Mouse (Mus musculus) limb, embryonic 13.5 days (tissue): ENCODE measurements around the gene Tgfbr3. TPM values are rescaled to one million over a fixed set of nuclear protein-coding genes. Genes with fewer than 3 reads are reported as not detected.

Experiments used
- ATAC-seq: fragments of 200-750 bp; cut with Nextera tagmentation; 2 replicates; pipeline ENCODE4 v1.8.0; 2017; ENCODE audit warnings: low read depth, moderate number of reproducible peaks, moderate TSS enrichment; ENCODE audit not compliant: low FRiP score
- H3K27ac ChIP-seq: fragments of 300-500 bp; sonication (generic); 2 replicates; pipeline ENCODE4 v1.5.1; 2015; ENCODE audit warnings: inconsistent platforms, mild to moderate bottlenecking, moderate library complexity
- H3K27me3 ChIP-seq: fragments of 300-500 bp; sonication (generic); 2 replicates; pipeline ENCODE4 v1.6.1; 2015; ENCODE audit warnings: mild to moderate bottlenecking, inconsistent platforms
- H3K36me3 ChIP-seq: fragments of 300-500 bp; sonication (generic); 2 replicates; pipeline ENCODE4 v1.6.1; 2015; ENCODE audit warnings: inconsistent platforms, mild to moderate bottlenecking, moderate library complexity
- H3K4me1 ChIP-seq: fragments of 300-500 bp; sonication (generic); 2 replicates; pipeline ENCODE4 v1.6.1; 2015; ENCODE audit warnings: inconsistent platforms
- H3K4me2 ChIP-seq: fragments of 300-500 bp; sonication (generic); replicated peaks from 2 replicates; pipeline ENCODE4 v1.6.1; 2015; ENCODE audit warnings: inconsistent platforms, mild to moderate bottlenecking, moderate library complexity
- H3K4me3 ChIP-seq: fragments of 300-500 bp; sonication (generic); 2 replicates; pipeline ENCODE4 v1.5.1; 2015; ENCODE audit warnings: moderate library complexity, mild to moderate bottlenecking, inconsistent platforms
- H3K9ac ChIP-seq: fragments of 300-500 bp; sonication (generic); 2 replicates; pipeline ENCODE4 v1.6.1; 2015; ENCODE audit warnings: mild to moderate bottlenecking, inconsistent platforms
- H3K9me3 ChIP-seq: fragments of 300-500 bp; sonication (generic); 2 replicates; pipeline ENCODE4 v1.6.1; 2016; ENCODE audit warnings: inconsistent platforms
- WGBS: fragments of 180-500 bp; shearing (Covaris S2); methylation state at CpG from one replicate; pipeline ENCODE4 v1.1.7; 2015; 5-methylcytosine and 5-hydroxymethylcytosine counted together
- polyA plus RNA-seq: library from polyadenylated mRNA; unstranded; fragments of >200 nt; fragmentation: Nextera tagmentation; extraction: Ambion mirVana; gene quantifications from 2 replicates; pipeline ENCODE4 v1.2.1, GENCODE M21; 2015

Tgfbr3 gene
- polyA plus RNA-seq, 1 experiment from 2014 or later = 25.4 TPM

DNA sequence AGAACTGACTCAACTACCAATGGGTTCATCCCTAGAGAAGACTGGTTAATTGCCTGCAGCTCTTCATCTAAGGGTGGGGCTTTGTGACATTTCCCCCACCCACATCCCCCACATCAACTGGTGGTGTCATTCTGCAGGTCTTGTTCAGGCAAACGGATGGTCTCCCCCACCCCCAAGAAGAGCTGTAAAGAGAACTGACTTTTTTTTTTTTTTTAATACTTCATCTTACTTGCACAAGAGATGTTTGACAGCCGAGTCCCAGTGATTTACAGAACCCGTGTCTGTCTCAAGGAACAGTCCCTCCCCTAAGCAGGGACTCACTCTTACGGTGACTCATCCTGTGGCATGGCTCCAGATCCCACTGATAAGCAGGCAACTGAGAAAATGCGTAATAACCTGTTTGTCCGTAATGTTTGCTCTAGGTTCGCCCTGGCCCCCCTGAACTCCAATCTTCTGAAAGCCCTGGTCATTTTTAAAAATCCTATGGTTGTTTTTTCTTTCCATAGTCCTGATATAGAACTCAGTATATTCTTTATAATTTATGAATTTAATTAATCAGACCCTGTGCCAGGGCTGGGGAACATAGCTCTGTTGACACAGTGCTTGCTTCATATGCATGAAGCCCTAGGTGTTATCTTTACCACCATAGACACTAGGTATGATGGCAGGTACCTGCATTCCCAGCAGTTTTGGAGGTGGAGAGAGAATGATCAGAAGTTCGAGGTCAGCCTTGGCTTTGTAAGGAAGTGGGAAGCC lies 5.8 kb upstream of the Tgfbr3 start:
- H3K27me3 ChIP-seq = peaks cover 17% of the 10 kb centered on the region
- H3K4me2 ChIP-seq = no peak overlapping the region
- H3K36me3 ChIP-seq = no peaks in the 10 kb centered on the region
- WGBS = 67% methylated on average over 8 of the region's 8 CpGs
- no peaks in the 10 kb centered on the region for H3K9me3 ChIP-seq
- no peak overlapping the region for H3K4me3 ChIP-seq
- H3K9ac ChIP-seq = no peak overlapping the region
- no peak for ATAC-seq
- H3K27ac ChIP-seq = no peak overlapping the region
- H3K4me1 ChIP-seq = peaks cover 28% of the 10 kb centered on the region

DNA sequence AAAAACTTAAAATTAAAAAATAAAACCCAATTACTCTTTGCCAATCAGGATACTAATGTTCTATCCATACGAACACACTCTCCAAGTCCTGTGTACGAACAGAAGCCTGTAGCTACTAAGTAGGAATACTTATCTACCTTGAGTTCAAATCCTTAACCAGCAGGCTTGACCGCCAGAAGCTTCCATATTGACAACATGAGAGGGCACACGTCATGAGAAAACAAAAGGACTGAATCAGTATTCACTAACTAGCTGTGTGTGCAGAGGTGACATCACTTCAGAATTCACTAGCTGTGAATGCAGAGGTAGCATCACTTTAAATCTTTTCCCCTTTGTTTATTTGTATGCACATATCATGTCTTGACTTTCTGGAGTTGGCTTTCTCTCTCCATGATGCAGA lies 4.6 kb upstream of the Tgfbr3 start:
- Histone ChIP-seq H3K4me1 (peaks cover 35% of the 10 kb centered on the region), H3K9ac (no peak overlapping the region), H3K27ac (no peak overlapping the region), H3K4me2 (no peak overlapping the region), H3K9me3 (no peaks in the 10 kb centered on the region), H3K27me3 (peaks cover 17% of the 10 kb centered on the region), H3K36me3 (no peaks in the 10 kb centered on the region), H3K4me3 (no peak overlapping the region)
- WGBS = 94% methylated on average over 4 of the region's 4 CpGs
- no peak for ATAC-seq

DNA sequence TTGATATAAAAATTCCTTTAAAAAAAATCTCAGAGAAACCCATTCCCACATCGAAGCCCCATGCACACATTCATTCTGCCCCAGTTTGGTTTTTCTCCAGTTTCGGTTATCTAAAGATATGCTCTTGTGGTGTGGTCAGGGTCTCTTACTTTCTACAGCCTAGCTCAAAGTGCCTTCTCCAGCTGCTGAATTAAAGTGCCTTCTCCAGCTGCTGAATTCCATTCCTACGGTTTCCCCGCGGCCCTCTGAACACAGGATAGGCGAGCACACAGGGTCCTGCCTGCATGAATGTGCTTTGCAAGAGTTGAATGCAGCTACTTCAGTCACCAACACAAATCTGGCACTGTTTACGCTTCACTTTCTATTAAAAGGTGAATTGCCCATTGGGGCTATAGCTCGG lies 557 bp upstream of the Tgfbr3 start:
- Histone ChIP-seq H3K27me3 (peaks cover 26% of the 10 kb centered on the region), H3K27ac (peak overlapping the region; percentile 94; the same call in 1 of the 2 replicates), H3K9ac (no peak overlapping the region), H3K4me3 (peak overlapping the region; percentile 90), H3K4me2 (peak overlapping the region; percentile 91), H3K36me3 (no peaks in the 10 kb centered on the region), H3K4me1 (peaks cover 31% of the 10 kb centered on the region), H3K9me3 (no peaks in the 10 kb centered on the region)
- ATAC-seq = no peak
- 28% methylated on average over 8 of the region's 8 CpGs for WGBS

DNA sequence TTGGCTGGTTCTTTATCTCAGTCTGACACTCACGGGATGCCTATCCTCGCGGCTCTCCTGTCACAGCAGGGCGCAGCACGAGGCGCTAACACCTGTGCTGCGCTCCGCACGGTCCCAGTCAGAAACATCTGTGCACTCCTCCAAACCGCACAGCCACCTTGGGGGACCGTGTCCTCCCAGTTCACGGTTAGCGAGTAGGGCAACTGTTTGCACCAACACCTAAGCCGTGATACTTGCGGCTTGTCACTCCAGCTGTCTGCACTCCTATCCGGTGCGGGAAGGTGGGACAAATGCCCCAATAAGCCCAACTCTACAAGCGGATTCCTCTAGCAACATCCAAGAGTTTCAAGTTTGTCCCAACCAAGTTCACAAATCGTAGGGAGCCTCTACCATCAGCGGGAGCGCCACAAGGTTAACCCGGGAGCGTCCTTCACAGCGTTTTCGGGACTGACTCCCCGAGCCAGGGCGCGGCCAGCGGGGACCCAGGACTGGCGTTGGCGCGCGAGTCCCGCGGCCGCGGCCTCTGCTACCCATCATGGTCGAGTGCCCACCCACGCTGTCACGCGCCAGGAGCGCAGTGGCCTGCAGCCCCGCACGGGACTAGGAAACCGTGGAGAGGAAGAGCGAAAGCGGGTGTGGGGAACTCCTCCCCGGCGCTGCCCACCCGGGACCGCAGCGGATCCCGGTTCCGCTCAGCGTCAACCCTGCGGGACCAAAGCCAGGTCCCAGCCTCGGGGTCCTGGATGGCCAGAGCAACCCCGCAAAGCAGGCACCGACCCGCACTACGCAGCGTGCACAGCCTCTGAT lies 799 bp downstream of the Tgfbr3 start:
- under 1% methylated on average over 62 of the region's 62 CpGs for WGBS
- Histone ChIP-seq H3K9me3 (no peaks in the 10 kb centered on the region), H3K4me2 (peak overlapping the region; percentile 91), H3K4me3 (peak overlapping the region; percentile 90), H3K9ac (peak overlapping the region; percentile 93), H3K4me1 (peaks cover 38% of the 10 kb centered on the region), H3K36me3 (no peaks in the 10 kb centered on the region), H3K27ac (peak overlapping the region; percentile 94), H3K27me3 (peaks cover 26% of the 10 kb centered on the region)
- ATAC-seq = peak; percentile 26

DNA sequence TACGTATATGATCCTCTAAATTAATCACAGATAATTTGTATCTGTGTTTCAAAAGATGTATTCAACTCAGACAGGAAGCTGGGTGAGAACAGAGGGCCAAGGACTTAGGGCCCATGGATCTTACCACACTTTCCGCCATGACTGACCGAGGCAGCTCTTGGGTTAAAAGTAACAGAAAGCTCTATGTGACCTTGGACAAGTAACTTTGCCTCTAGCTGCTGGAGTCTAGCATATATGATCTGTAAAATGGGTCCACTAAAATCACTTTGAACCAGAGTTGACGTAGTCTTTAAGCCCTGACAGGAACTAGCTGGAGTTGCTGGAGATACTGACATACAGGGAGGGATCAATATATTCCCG lies 1.5 kb downstream of the Tgfbr3 start:
- Histone ChIP-seq H3K27ac (no peak overlapping the region), H3K9ac (peak overlapping the region; percentile 93)

GRCm38 (mm10) chr5:107287254-107287907 lies 2.0 kb downstream of the Tgfbr3 start:
- 29% methylated on average over 6 of the region's 6 CpGs for WGBS
- H3K27ac ChIP-seq = no peak overlapping the region
- H3K9ac ChIP-seq = no peak overlapping the region; the same call in 1 of the 2 replicates

More for the DNA sequence above, 1.5 kb downstream of the Tgfbr3 start:
- Histone ChIP-seq H3K27me3 (peaks cover 26% of the 10 kb centered on the region), H3K36me3 (no peaks in the 10 kb centered on the region), H3K9me3 (no peaks in the 10 kb centered on the region), H3K4me1 (peaks cover 45% of the 10 kb centered on the region), H3K4me3 (peak overlapping the region; percentile 90), H3K4me2 (peak overlapping the region; percentile 91)
- no peak for ATAC-seq
- 45% methylated on average over 5 of the region's 5 CpGs for WGBS

GRCm38 (mm10) chr5:107285563-107285962 lies 3.9 kb downstream of the Tgfbr3 start:
- peaks cover 12% of the 10 kb centered on the region for H3K27me3 ChIP-seq
- WGBS = 69% methylated on average over 6 of the region's 6 CpGs
- H3K4me1 ChIP-seq = peaks cover 60% of the 10 kb centered on the region
- peaks cover 1% of the 10 kb centered on the region; the same call in 1 of the 2 replicates for H3K9me3 ChIP-seq
- H3K9ac ChIP-seq = no peak overlapping the region
- no peak overlapping the region for H3K27ac ChIP-seq
- no peaks in the 10 kb centered on the region for H3K36me3 ChIP-seq
- ATAC-seq = no peak
- H3K4me3 ChIP-seq = no peak overlapping the region
- no peak overlapping the region for H3K4me2 ChIP-seq

More at GRCm38 (mm10) chr5:107287254-107287907, 2.0 kb downstream of the Tgfbr3 start:
- ATAC-seq = no peak
- Histone ChIP-seq H3K4me2 (peak overlapping the region; percentile 91), H3K4me3 (peak overlapping the region; percentile 90), H3K27me3 (peaks cover 26% of the 10 kb centered on the region), H3K9me3 (no peaks in the 10 kb centered on the region), H3K36me3 (no peaks in the 10 kb centered on the region), H3K4me1 (peaks cover 50% of the 10 kb centered on the region)

DNA sequence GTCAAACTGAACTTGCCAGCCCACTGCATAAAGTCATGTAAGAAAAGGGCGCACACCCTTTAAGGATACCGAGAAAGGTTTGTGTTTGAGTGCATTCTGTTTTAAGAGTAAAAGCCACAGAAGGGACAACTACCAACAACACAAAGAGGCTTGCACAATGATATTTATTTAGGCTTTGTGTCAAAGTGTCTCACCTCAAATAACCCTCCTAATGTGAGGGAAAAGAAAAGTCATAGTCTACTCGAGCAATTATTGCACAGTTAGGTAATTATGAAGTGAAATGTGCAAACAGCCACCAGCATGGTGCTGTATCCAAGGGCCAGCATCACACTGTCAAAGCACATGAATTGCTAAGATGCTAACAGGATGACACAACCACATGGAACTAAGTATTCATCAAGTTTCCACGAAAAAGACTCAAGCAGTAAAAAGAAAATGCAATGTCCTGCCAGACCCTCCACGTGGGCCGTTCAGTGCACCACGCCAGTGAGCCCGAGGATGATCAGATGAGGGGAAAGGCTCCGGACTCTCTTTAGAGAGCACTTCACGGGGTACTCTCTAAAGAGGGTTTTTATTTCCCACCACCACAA lies 5.4 kb downstream of the Tgfbr3 start:
- ATAC-seq = no peak
- peaks cover 9% of the 10 kb centered on the region for H3K27me3 ChIP-seq
- peaks cover 53% of the 10 kb centered on the region for H3K4me1 ChIP-seq
- H3K36me3 ChIP-seq = 0 out of 2 replicates have a peak, but pooled peaks cover 5% of the 10 kb centered on the region
- no peak overlapping the region for H3K9ac ChIP-seq
- peak overlapping the region; percentile 4; the same call in 1 of the 2 replicates for H3K27ac ChIP-seq
- 70% methylated on average over 10 of the region's 10 CpGs for WGBS
- no peak overlapping the region for H3K4me2 ChIP-seq
- peaks cover 6% of the 10 kb centered on the region; the same call in 1 of the 2 replicates for H3K9me3 ChIP-seq
- H3K4me3 ChIP-seq = no peak overlapping the region

GRCm38 (mm10) chr5:107282561-107283307 lies 6.7 kb downstream of the Tgfbr3 start:
- WGBS = 45% methylated on average over 9 of the region's 9 CpGs
- 0 out of 2 replicates have a peak, but pooled peaks cover 5% of the 10 kb centered on the region for H3K36me3 ChIP-seq
- no peak overlapping the region for H3K9ac ChIP-seq
- H3K27me3 ChIP-seq = peaks cover under 1% of the 10 kb centered on the region; the same call in 1 of the 2 replicates
- H3K27ac ChIP-seq = no peak overlapping the region
- peaks cover 6% of the 10 kb centered on the region; the same call in 1 of the 2 replicates for H3K9me3 ChIP-seq
- no peak overlapping the region for H3K4me3 ChIP-seq
- H3K4me1 ChIP-seq = peaks cover 49% of the 10 kb centered on the region
- peak; percentile 33; the same call in 1 of the 2 replicates for ATAC-seq
- peak overlapping the region; percentile 14; the same call in 1 of the 2 replicates for H3K4me2 ChIP-seq

- ATAC-seq = no peak
- no peak overlapping the region for H3K4me3 ChIP-seq
- no peak overlapping the region for H3K9ac ChIP-seq
- H3K9me3 ChIP-seq = peaks cover 6% of the 10 kb centered on the region; the same call in 1 of the 2 replicates
- no peak overlapping the region for H3K27ac ChIP-seq
- H3K4me1 ChIP-seq = peaks cover 50% of the 10 kb centered on the region
- 77% methylated on average over 4 of the region's 4 CpGs for WGBS
- H3K27me3 ChIP-seq = no peaks in the 10 kb centered on the region
- no peak overlapping the region for H3K4me2 ChIP-seq
- 0 out of 2 replicates have a peak, but pooled peaks cover 5% of the 10 kb centered on the region for H3K36me3 ChIP-seq
These were observed 10.2 kb downstream of the Tgfbr3 start for GRCm38 (mm10) chr5:107279263-107279662.

DNA sequence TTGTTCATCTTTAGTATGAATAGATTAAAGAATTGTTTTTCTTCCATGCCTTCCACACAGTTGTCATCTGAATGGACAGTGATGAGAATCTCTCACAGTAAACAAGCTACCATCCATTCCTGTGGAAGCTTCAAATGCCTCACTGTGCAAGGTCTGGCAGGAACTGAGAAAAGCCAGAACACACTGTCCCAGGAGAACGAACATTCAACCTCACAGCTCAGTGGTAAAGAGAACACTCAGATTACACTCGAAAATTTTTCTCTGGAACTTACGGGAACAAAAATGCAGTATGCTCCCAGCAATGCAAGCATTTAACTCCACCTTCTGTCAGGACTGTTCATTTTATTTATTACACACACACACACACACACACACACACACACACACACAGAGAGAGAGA lies 13.2 kb downstream of the Tgfbr3 start:
- H3K9me3 ChIP-seq = peaks cover 6% of the 10 kb centered on the region; the same call in 1 of the 2 replicates
- no peak for ATAC-seq

More for the DNA sequence above, 13.2 kb downstream of the Tgfbr3 start:
- Histone ChIP-seq H3K4me1 (peaks cover 44% of the 10 kb centered on the region), H3K4me2 (no peak overlapping the region), H3K27me3 (peaks cover 2% of the 10 kb centered on the region; the same call in 1 of the 2 replicates), H3K27ac (peak overlapping the region; percentile 29; the same call in 1 of the 2 replicates), H3K9ac (no peak overlapping the region), H3K36me3 (0 out of 2 replicates have a peak, but pooled peaks cover 5% of the 10 kb centered on the region), H3K4me3 (no peak overlapping the region)
- WGBS = 21% methylated on average over 3 of the region's 3 CpGs
